Mouse (Mus musculus) hindbrain, embryonic 10.5 days (tissue): ENCODE results near the gene Cacnb1. TPM values are rescaled to one million over a fixed set of nuclear protein-coding genes. Genes with fewer than 3 reads are reported as not detected.

Experiments used
- DNase-seq: peaks from one replicate; pipeline ENCODE4 v3.0.0-alpha.2; 2017; ENCODE audit warnings: low spot score
- H3K27ac ChIP-seq: fragments of 300-500 bp; sonication (generic); 2 replicates; pipeline ENCODE4 v1.5.1; 2016; ENCODE audit warnings: mild to moderate bottlenecking, moderate library complexity
- H3K27me3 ChIP-seq: fragments of 300-500 bp; sonication (generic); 2 replicates; pipeline ENCODE4 v1.6.1; 2016; ENCODE audit warnings: mild to moderate bottlenecking; ENCODE audit not compliant: poor library complexity, insufficient read depth, severe bottlenecking
- H3K36me3 ChIP-seq: fragments of 300-500 bp; sonication (generic); 2 replicates; pipeline ENCODE4 v1.6.1; 2016; ENCODE audit warnings: mild to moderate bottlenecking, moderate library complexity
- H3K4me1 ChIP-seq: fragments of 300-500 bp; sonication (generic); replicated peaks from 2 replicates; pipeline ENCODE4 v1.6.1; 2016; ENCODE audit warnings: mild to moderate bottlenecking
- H3K4me3 ChIP-seq: fragments of 300-500 bp; sonication (generic); 2 replicates; pipeline ENCODE4 v1.5.1; 2016; ENCODE audit warnings: mild to moderate bottlenecking, moderate library complexity
- H3K9me3 ChIP-seq: fragments of 300-500 bp; sonication (generic); 2 replicates; pipeline ENCODE4 v1.6.1; 2016; ENCODE audit warnings: mild to moderate bottlenecking, moderate library complexity
- WGBS: fragments of 180-500 bp; shearing (Covaris S2); methylation state at CpG from one replicate; pipeline ENCODE4 v1.1.7; 2016; 5-methylcytosine and 5-hydroxymethylcytosine counted together
- polyA plus RNA-seq: library from polyadenylated mRNA; unstranded; fragments of >200 nt; fragmentation: Nextera tagmentation; extraction: Ambion mirVana; gene quantifications from 2 replicates; pipeline ENCODE4 v1.2.1, GENCODE M21; 2016

Gene Cacnb1
- polyA plus RNA-seq, 1 experiment from 2014 or later = 22.9 TPM

DNA sequence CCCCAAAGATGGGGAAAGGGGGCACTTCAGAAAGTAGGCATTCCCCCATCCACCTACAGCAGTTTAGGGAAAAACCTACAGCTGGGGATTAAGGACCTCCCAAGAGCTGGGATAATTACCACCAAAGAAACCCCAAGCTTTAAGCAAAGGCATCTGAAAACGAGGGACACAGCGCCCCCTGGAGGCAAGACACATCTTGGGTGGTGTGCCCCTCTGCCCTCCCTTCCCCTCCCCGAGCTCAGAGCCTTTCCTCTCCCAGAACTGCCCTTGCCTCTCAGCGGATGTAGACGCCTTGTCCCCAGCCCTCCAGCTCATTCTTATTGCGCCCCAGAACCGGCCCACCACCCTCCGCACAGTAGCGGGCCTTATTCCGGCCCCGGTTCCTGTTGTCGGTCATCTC is 20.2 kb downstream of the Cacnb1 start:
- Histone ChIP-seq H3K27me3 (peaks cover 56% of the 10 kb centered on the region), H3K27ac (0 out of 2 replicates have a peak overlapping the region, but pooled peaks have one; percentile 41), H3K9me3 (no peaks in the 10 kb centered on the region), H3K4me1 (peaks cover 42% of the 10 kb centered on the region), H3K4me3 (peak overlapping the region; percentile 40), H3K36me3 (peaks cover 36% of the 10 kb centered on the region)
- WGBS = 9% methylated on average over 12 of the region's 12 CpGs
- DNase-seq = peak; percentile 83

DNA sequence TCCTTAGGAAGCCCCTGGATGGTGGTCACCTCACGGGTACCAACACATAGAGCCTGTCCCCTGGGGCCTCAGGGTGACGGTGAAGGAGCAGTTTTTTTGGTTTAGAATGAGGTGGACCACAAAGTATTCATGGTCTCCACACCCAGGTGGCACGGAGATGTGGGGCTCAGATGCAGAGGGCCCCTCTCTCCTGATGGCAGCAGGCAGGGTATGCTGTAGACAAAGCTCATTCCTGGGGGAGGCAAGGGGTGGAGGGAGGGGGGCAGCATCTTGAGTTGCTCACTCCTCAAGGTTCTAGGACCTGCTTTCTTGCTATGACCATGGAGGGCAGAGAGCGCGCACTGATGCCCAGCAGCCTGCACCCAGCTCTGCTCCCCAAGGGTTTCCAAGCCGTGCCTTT is 20.8 kb downstream of the Cacnb1 start:
- no peaks in the 10 kb centered on the region for H3K9me3 ChIP-seq
- peaks cover 42% of the 10 kb centered on the region for H3K4me1 ChIP-seq
- 61% methylated on average over 6 of the region's 6 CpGs for WGBS
- H3K27ac ChIP-seq = peak overlapping the region; percentile 25; the same call in 1 of the 2 replicates
- H3K36me3 ChIP-seq = peaks cover 30% of the 10 kb centered on the region
- peaks cover 58% of the 10 kb centered on the region for H3K27me3 ChIP-seq
- no peak for DNase-seq
- 0 out of 2 replicates have a peak overlapping the region, but pooled peaks have one; percentile 40 for H3K4me3 ChIP-seq

DNA sequence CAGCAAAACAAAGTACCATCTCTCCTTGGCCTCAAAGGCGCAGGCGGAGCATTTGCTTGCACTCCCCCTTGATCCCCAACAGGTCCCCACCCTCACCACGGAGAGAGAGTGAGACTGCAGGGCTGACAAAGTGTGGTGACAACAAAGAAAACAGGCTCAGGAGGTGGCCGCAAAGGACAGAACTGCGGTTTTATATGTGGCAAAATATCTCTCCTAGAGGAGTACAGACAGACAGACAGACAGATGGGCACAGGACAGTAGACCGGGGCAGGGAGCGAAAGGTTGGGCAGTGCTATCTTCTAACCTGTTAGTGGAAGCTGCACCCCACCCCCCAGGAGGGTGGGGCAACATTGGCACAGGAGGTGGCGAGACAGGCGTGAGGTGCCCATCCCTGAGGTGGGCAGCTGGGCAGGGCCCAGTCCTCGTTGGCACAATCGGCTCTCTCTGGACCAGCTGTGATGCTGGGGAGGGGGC is 21.4 kb downstream of the Cacnb1 start:
- no peak for DNase-seq
- H3K9me3 ChIP-seq = no peaks in the 10 kb centered on the region
- H3K27ac ChIP-seq = no peak overlapping the region
- peaks cover 61% of the 10 kb centered on the region for H3K27me3 ChIP-seq
- H3K4me1 ChIP-seq = peaks cover 42% of the 10 kb centered on the region
- H3K4me3 ChIP-seq = no peak overlapping the region
- 36% methylated on average over 11 of the region's 11 CpGs for WGBS
- H3K36me3 ChIP-seq = peaks cover 25% of the 10 kb centered on the region

DNA sequence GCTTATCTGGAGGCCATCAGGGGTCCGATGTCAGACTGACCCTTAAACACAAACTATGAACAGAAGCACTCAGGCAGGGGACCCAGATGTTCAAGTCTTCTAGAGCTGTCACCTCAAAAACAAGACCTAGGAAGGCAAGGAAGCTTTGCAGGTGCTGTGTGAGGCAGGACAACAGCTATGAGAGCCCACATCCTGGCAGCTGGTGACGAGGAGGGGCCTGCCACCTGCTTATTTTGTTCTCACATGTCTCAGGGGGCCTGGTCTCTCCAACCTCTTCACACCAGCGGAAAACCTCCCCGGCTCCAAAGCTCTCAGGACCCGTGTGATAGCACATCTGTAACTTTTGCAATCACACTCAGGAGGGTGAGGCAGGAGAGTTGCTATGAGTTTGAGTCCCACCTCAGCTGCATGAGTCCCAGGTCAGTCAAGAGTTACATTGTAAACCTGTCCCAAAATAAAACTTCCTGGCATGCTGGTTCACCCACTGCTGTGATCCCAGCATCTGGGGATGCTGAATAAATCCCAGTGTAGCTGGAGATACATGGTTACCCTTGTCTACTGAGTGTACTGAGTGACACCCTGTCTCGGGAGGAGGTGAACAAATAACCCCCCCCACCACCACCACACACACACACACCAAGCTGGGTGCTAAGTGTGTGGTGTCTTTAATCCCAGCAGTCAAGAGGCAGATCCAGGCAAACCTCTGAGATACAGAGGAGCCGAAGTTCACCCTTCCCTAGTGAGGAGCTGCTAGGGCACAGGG is 22.3 kb downstream of the Cacnb1 start:
- Histone ChIP-seq H3K4me1 (peaks cover 48% of the 10 kb centered on the region), H3K4me3 (no peak overlapping the region), H3K27ac (no peak overlapping the region), H3K36me3 (peaks cover 17% of the 10 kb centered on the region), H3K27me3 (peaks cover 65% of the 10 kb centered on the region), H3K9me3 (no peaks in the 10 kb centered on the region)
- no peak for DNase-seq
- 48% methylated on average over 7 of the region's 7 CpGs for WGBS

DNA sequence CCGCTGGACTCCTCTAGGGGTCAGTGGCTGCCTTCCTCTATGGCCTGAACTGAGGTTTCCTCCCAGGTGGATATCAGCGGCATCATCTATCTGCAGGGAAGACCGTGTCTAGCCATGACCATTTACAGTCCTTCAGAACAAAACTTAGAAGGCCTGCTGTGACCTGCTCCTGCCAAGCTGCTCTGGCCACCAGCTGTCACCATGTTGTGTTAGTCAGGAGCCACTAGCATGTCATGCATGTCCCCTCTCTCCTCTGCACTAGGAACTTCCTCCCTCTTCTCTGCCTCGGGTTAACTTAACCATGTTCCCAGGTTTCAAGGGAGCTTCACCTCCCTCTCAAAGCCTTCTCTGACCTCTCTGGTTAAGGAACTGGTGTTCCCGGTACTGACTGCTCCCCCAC is 23.1 kb downstream of the Cacnb1 start:
- Histone ChIP-seq H3K36me3 (peaks cover 9% of the 10 kb centered on the region), H3K4me1 (peaks cover 56% of the 10 kb centered on the region), H3K4me3 (no peak overlapping the region), H3K27ac (no peak overlapping the region), H3K9me3 (no peaks in the 10 kb centered on the region), H3K27me3 (peaks cover 65% of the 10 kb centered on the region)
- DNase-seq = no peak
- 64% methylated on average over 5 of the region's 5 CpGs for WGBS

- peaks cover 66% of the 10 kb centered on the region for H3K27me3 ChIP-seq
Measured at GRCm38 (mm10) chr11:97998898-97999608, 23.8 kb downstream of the Cacnb1 start.

DNA sequence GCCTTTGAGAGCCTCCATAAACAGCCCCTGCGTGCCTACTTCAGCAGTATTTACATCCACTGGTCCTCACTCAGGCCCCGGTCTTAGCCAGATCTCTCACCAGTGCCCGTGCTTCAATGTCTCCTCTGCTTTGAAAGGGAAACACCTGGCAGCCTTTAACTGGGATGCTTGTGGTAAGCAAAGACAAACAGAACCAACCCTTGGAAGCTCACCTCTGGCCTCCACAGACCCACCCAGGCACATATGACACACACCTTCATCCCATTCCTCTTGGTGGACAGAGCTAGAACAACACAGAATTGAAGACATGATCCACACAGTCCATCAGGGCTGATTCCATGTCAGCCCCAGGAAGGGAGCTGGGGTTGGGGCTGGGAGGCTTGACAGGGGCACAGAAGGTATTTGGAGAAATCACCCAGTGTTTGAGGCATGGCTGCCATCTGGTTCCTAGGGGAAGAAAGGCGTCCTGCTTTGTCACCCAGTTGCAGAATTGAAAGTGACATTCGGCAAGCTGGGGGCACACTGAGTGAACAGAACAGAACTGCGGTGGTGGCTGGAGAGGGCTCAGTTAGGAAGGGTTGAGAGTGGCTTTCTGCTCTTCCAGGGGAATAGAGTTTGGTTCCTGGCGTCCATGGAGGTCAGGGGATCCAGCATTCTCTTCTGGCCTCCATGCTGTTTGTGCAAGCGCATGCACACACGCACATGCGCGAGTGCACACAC is 24.6 kb downstream of the Cacnb1 start:
- H3K9me3 ChIP-seq = no peaks in the 10 kb centered on the region
- no peaks in the 10 kb centered on the region for H3K36me3 ChIP-seq
- no peak for DNase-seq
- no peak overlapping the region for H3K4me3 ChIP-seq
- H3K4me1 ChIP-seq = peaks cover 58% of the 10 kb centered on the region
- H3K27ac ChIP-seq = no peak overlapping the region
- WGBS = 82% methylated on average over 11 of the region's 11 CpGs
- H3K27me3 ChIP-seq = peaks cover 62% of the 10 kb centered on the region

More at GRCm38 (mm10) chr11:97998898-97999608, 23.8 kb downstream of the Cacnb1 start:
- peaks cover 2% of the 10 kb centered on the region; the same call in 1 of the 2 replicates for H3K36me3 ChIP-seq
- H3K27ac ChIP-seq = no peak overlapping the region
- no peaks in the 10 kb centered on the region for H3K9me3 ChIP-seq
- peaks cover 63% of the 10 kb centered on the region for H3K4me1 ChIP-seq
- H3K4me3 ChIP-seq = no peak overlapping the region
- 78% methylated on average over 7 of the region's 7 CpGs for WGBS
- no peak for DNase-seq

DNA sequence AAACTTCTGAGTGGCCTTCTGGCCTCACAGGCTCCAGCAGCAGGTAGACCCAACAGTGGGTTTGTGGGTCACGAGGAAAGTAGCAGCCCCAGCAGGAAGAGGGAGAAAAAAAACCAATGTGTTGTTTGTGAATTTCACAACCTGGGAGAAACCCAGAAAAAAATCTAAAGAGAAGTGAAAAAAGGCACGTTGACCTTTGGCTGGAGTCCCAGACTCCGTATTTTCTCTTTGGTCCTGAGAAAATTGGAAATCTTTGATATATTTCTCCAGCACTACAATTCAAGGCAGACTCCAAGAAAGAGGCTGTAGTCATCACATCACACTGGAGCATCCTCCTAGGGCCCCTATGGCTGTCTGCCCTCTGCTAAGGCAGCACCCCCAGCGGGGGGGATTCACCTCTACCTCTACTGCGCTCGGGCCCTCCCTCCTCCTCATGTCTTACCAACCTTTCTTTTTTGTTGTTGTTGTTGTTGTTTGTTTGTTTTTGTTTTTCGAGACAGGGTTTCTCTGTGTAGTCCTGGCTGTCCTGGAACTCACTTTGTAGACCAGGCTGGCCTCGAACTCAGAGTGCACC is 25.4 kb downstream of the Cacnb1 start:
- WGBS = 75% methylated on average over 8 of the region's 8 CpGs
- no peak for DNase-seq
- Histone ChIP-seq H3K4me1 (peaks cover 50% of the 10 kb centered on the region), H3K36me3 (no peaks in the 10 kb centered on the region), H3K27ac (no peak overlapping the region), H3K9me3 (no peaks in the 10 kb centered on the region), H3K4me3 (no peak overlapping the region), H3K27me3 (peaks cover 54% of the 10 kb centered on the region)

GRCm38 (mm10) chr11:97996691-97997090 is 26.1 kb downstream of the Cacnb1 start:
- peaks cover 43% of the 10 kb centered on the region for H3K4me1 ChIP-seq
- H3K4me3 ChIP-seq = no peak overlapping the region

DNA sequence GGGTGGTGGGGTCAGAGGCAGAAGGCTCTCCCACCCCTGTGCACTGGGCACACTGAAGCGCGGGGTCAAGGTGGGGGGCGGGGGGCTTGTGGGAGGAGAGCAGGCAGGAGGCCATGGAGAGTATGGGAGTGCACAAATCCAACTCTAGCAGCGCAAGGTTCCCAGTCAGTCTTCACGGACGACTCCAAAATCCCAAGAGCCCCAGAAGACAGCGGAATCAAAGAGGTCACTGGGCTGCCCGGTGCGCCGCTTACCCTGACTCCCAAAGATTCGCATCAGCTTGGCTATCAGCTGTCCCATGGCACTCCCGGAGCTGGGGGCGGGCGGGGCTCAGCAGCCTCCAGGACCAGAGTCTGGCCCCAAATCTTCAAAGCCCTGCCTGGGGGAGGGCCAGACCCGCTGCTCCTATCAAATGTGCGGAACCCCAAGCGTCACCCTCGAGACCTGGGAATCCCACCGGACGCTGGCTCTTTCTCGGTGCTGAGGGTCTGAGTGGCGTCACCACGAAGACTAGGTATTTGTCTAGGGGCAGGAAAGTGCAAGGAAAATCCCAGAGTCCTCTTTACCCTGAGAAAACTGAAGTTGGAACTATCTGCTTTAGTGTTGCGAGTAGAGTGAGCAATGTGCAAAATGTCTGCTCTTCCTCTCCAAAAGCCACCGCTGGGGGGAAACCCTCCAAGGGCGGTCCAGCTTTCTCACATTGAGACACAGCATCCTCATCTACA is 27.1 kb downstream of the Cacnb1 start, which contains the start of gene Arl5c:
Gene Arl5c, minus strand, starts transcription at position 618 of the 725 bp plus-strand sequence.
- under 1% methylated on average over 26 of the region's 26 CpGs for WGBS
- peak within 1 kb of the TSS; percentile 78 for H3K27ac ChIP-seq
- H3K36me3 ChIP-seq = no peaks in the 10 kb centered on the region
- H3K4me1 ChIP-seq = peaks cover 34% of the 10 kb centered on the region
- H3K4me3 ChIP-seq = peak within 1 kb of the TSS; percentile 63
- H3K27me3 ChIP-seq = peaks cover 41% of the 10 kb centered on the region
- no peaks in the 10 kb centered on the region for H3K9me3 ChIP-seq
- peak; percentile 64 for DNase-seq

More at GRCm38 (mm10) chr11:97996691-97997090, 26.1 kb downstream of the Cacnb1 start:
- Histone ChIP-seq H3K36me3 (no peaks in the 10 kb centered on the region), H3K27me3 (peaks cover 46% of the 10 kb centered on the region), H3K27ac (no peak overlapping the region), H3K9me3 (no peaks in the 10 kb centered on the region)
- DNase-seq = no peak
- 64% methylated on average over 1 of the region's 1 CpGs for WGBS

DNA sequence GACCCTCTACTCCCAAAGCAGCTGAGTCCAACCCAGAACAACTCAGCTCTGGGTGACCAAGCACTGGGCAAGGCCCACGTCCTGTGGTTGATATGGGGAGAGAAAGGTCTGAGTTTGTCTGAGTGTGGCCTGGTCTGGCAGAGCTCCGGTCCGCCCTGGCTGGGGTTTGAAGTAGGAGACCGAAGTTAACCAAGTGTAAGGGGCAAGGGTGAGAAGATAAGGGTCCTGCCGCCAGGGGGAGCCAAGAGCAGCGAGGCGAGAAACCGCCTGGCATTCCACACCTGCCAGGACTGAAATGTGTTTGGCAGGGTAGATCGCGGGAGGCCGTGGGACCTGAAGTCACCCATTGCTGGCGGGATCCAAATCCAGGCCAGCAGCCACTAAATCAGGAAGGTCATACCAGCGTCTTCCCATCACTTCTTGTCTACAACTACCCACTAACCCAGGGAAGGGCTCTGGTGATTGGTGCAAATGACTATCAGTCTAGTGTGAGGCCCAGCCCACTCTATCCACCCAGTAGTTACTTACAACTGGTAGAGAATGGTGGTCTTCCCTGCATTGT is 28.2 kb downstream of the Cacnb1 start:
- H3K4me1 ChIP-seq = peaks cover 34% of the 10 kb centered on the region
- H3K36me3 ChIP-seq = no peaks in the 10 kb centered on the region
- 0 out of 2 replicates have a peak overlapping the region, but pooled peaks have one; percentile 78 for H3K27ac ChIP-seq
- WGBS = 5% methylated on average over 13 of the region's 13 CpGs
- DNase-seq = peak; percentile 77
- H3K27me3 ChIP-seq = peaks cover 43% of the 10 kb centered on the region
- H3K9me3 ChIP-seq = no peaks in the 10 kb centered on the region
- H3K4me3 ChIP-seq = peak overlapping the region; percentile 63
